Mouse (Mus musculus): Measurements from ENCODE around the gene Chmp6. TPM values are rescaled to one million over a fixed set of nuclear protein-coding genes. Genes with fewer than 3 reads are reported as not detected.

Chmp6 gene
- polyA plus RNA-seq, 3 experiments from 2014 or later: 43.9 to 55.0 (median 52.0) TPM

GRCm38 (mm10) chr11:119937772-119938502 lies 24.7 kb downstream of the Chmp6 start:
- ATAC-seq: no peak

GRCm38 (mm10) chr11:119939073-119939710 lies 26.0 kb downstream of the Chmp6 start:
- ATAC-seq: no peak

- ATAC-seq: no peak
These were observed 26.5 kb downstream of the Chmp6 start for GRCm38 (mm10) chr11:119939711-119940106.

GRCm38 (mm10) chr11:119940142-119940541 lies 26.9 kb downstream of the Chmp6 start:
- ATAC-seq: no peak

- no peak for ATAC-seq
These were observed 28.6 kb downstream of the Chmp6 start for GRCm38 (mm10) chr11:119941794-119942193.

GRCm38 (mm10) chr11:119942201-119942726 lies 29.0 kb downstream of the Chmp6 start:
- peak; percentile 9 for ATAC-seq

- peak; percentile 93 for ATAC-seq
These were observed 29.6 kb downstream of the Chmp6 start, which contains the start of gene Baiap2 for GRCm38 (mm10) chr11:119942727-119943427. Gene Baiap2, plus strand, starts transcription at chr11:119942763.

GRCm38 (mm10) chr11:119943428-119943988 lies 30.3 kb downstream of the Chmp6 start:
- peak; percentile 12 for ATAC-seq

- ATAC-seq: no peak
These were observed 32.1 kb downstream of the Chmp6 start for GRCm38 (mm10) chr11:119945343-119945742.

GRCm38 (mm10) chr11:119947426-119947825 lies 34.2 kb downstream of the Chmp6 start:
- no peak for ATAC-seq

GRCm38 (mm10) chr11:119947897-119948296 lies 34.7 kb downstream of the Chmp6 start:
- no peak for ATAC-seq

GRCm38 (mm10) chr11:119948305-119948704 lies 35.1 kb downstream of the Chmp6 start:
- ATAC-seq: no peak

- no peak for ATAC-seq
These were observed 35.6 kb downstream of the Chmp6 start for GRCm38 (mm10) chr11:119948803-119949202.

- ATAC-seq: no peak
These were observed 37.3 kb downstream of the Chmp6 start for GRCm38 (mm10) chr11:119950535-119950934.

GRCm38 (mm10) chr11:119951326-119951725 lies 38.1 kb downstream of the Chmp6 start:
- ATAC-seq: no peak

- ATAC-seq: no peak
These were observed 39.4 kb downstream of the Chmp6 start for GRCm38 (mm10) chr11:119952429-119953224.

GRCm38 (mm10) chr11:119954233-119954632 lies 41.0 kb downstream of the Chmp6 start:
- no peak for ATAC-seq

- no peak for ATAC-seq
These were observed 41.6 kb downstream of the Chmp6 start for GRCm38 (mm10) chr11:119954749-119955337.

GRCm38 (mm10) chr11:119955432-119955831 lies 42.2 kb downstream of the Chmp6 start:
- ATAC-seq: no peak

GRCm38 (mm10) chr11:119956590-119956989 lies 43.3 kb downstream of the Chmp6 start:
- no peak for ATAC-seq

- ATAC-seq: no peak
These were observed 45.6 kb downstream of the Chmp6 start for GRCm38 (mm10) chr11:119958856-119959255.

GRCm38 (mm10) chr11:119959714-119960113 lies 46.5 kb downstream of the Chmp6 start:
- ATAC-seq: no peak

Data from inflammation-experienced regulatory T-cells, adult 6 months (primary cell).